Mouse (Mus musculus) urinary bladder, adult 2 months (tissue): ENCODE results near the gene Slfn8. TPM values are rescaled to one million over a fixed set of nuclear protein-coding genes. Genes with fewer than 3 reads are reported as not detected.
"Not testable (repeated sequence)": the region's sequence is repeated elsewhere in the genome, so short reads cannot be mapped to it uniquely, and the experiment has no call there.

ENCODE experiments used
- DNase-seq: peaks from one replicate; pipeline ENCODE4 v3.0.0; 2022; ENCODE audit warnings: low spot score
- polyA plus RNA-seq: library from polyadenylated mRNA; depleted of rRNA; stranded (reverse); fragments of >200 nt; gene quantifications from 2 replicates; pipeline ENCODE4 v1.2.3, GENCODE M21; 2012; rRNA removed

Gene Slfn8
- 3.0 and 3.8 TPM in 2 replicates for polyA plus RNA-seq

- no peak for DNase-seq
Measured at GRCm38 (mm10) chr11:83020621-83021020, at the start of gene Slfn8. TSS of gene Slfn8 (minus strand) at chr11:83020810.

GRCm38 (mm10) chr11:83067982-83068694 lies 47.5 kb upstream of the Slfn8 start:
- no peak for DNase-seq

GRCm38 (mm10) chr11:83066640-83067531 lies 46.3 kb upstream of the Slfn8 start:
- DNase-seq = no peak

GRCm38 (mm10) chr11:83065441-83066344 lies 45.1 kb upstream of the Slfn8 start:
- DNase-seq = no peak

- DNase-seq = no peak
Measured at GRCm38 (mm10) chr11:83064946-83065345, 44.3 kb upstream of the Slfn8 start, which contains the start of gene Slfn2. TSS of gene Slfn2 (plus strand) at chr11:83065112.

GRCm38 (mm10) chr11:83063941-83064349 lies 43.3 kb upstream of the Slfn8 start:
- DNase-seq = no peak

- no peak for DNase-seq
Measured at GRCm38 (mm10) chr11:83063126-83063525, 42.5 kb upstream of the Slfn8 start.

- no peak for DNase-seq
Measured at GRCm38 (mm10) chr11:83061806-83062205, 41.2 kb upstream of the Slfn8 start.

- DNase-seq = no peak
Measured at GRCm38 (mm10) chr11:83060412-83061020, 39.9 kb upstream of the Slfn8 start.

- no peak for DNase-seq
Measured at GRCm38 (mm10) chr11:83057863-83058262, 37.3 kb upstream of the Slfn8 start.

- DNase-seq = no peak
Measured at GRCm38 (mm10) chr11:83045642-83046041, 25.0 kb upstream of the Slfn8 start.

GRCm38 (mm10) chr11:83043891-83044290 lies 23.3 kb upstream of the Slfn8 start:
- no peak for DNase-seq

GRCm38 (mm10) chr11:83041000-83041399 lies 20.4 kb upstream of the Slfn8 start:
- DNase-seq = no peak

GRCm38 (mm10) chr11:83040325-83040724 lies 19.7 kb upstream of the Slfn8 start:
- no peak for DNase-seq

GRCm38 (mm10) chr11:83039796-83040195 lies 19.2 kb upstream of the Slfn8 start:
- DNase-seq = no peak

- DNase-seq = no peak
Measured at GRCm38 (mm10) chr11:83039156-83039555, 18.5 kb upstream of the Slfn8 start.

GRCm38 (mm10) chr11:83038686-83039085 lies 18.1 kb upstream of the Slfn8 start:
- not testable (repeated sequence) for DNase-seq

GRCm38 (mm10) chr11:83019561-83020519 lies 770 bp downstream of the Slfn8 start:
- not testable (repeated sequence) for DNase-seq

GRCm38 (mm10) chr11:83016093-83016492 lies 4.5 kb downstream of the Slfn8 start:
- no peak for DNase-seq

- no peak for DNase-seq
Measured at GRCm38 (mm10) chr11:83013356-83013755, 7.3 kb downstream of the Slfn8 start.
